Mouse (Mus musculus) megakaryocyte-erythroid progenitor cell, adult 5-6 weeks (primary cell): ENCODE measurements around the gene Rps6. TPM values are rescaled to one million over a fixed set of nuclear protein-coding genes. Genes with fewer than 3 reads are reported as not detected.

Experiments used
- ATAC-seq: replicated peaks from 2 replicates; pipeline ENCODE4 v1.8.0; 2016; ENCODE audit warnings: mild to moderate bottlenecking, inconsistent platforms; ENCODE audit not compliant: severe bottlenecking, poor library complexity, low FRiP score, low TSS enrichment
- total RNA-seq, 2 experiments: library from RNA; stranded (forward) in 1 of 2; stranded (reverse) in 1 of 2; fragments of 200-1000, 215-1000 nt in 1 of 2; fragments of >200 nt in 1 of 2; fragmentation: Nextera tagmentation in 1 of 2; gene quantifications; 2 replicates each; pipeline ENCODE4 v1.2.3; 2014 to 2017

Gene Rps6
- total RNA-seq (2014; fragmentation: Nextera tagmentation), result 3,729 and 3,811 TPM in 2 replicates
- 1,714 and 1,757 TPM in 2 replicates for total RNA-seq (2017)

DNA sequence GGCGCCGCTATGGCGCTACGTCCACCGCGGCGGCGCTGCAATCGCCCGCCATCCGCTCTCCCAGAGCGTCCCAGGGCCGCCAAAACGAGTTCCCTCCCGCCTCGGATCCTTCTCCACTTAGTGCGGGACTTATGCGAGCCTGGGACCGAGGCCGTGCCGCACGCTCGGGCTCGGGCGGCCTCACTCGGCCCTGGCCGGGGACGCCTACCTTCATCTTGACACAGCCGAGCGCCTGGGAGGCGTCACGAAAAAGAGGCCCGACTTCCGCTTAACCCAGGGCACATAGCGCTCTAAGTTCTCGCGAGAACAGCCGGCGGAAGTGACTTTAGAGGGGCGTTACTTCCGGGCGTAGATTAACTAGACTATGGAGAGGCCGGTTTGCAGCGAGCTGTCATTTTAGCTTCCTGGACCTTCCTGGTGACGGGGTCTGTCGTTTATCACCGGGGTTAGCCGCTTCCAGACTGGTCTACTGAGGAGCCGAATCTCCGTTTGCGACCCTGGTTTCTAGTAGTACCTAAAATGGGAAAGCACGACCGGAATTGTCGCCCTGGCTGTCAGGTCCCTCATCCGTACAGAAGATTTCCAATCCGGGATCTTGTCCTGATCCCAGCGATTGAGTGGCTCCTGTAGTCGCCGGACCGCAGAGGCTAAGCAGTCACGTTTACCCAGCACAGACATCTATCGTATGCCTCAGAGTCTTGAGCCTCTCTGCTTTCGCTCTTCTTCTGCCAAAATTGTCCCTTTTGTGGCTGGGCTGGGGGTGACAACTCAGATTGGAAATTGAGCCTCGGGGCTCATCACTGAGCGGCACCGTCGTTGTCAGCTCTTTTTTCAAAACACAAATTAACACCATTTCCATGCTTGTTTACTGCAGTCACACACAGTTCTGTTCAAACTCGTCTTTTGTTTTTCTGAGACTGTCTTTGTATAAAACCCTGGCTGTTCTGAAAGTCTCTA is at the start of gene Rps6:
Gene Rps6, minus strand, starts transcription at position 300 of the 957 bp plus-strand sequence.
- peak; percentile 96 for ATAC-seq

DNA sequence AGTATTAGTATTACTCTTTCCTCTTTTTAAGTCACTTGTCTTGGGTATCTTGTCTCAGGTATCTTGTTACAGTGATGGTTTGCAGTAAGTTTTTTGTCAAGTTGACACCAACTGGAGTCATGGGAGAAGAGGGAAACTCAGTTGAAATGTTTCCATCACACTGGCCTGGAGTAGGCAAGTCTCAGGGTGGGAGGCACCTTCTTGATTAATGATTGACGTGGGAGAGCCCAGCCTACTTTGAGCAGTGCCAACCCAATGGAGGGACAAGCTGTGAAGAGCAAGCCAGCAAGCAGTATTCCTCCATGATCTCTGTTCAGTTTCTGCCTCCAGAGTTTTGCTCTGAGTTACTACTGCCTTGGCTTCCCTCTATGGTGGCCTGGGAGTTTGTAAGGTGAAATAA is 48.7 kb upstream of the Rps6 start:
- ATAC-seq, result no peak

GRCm38 (mm10) chr4:86904969-86905368 is 47.8 kb upstream of the Rps6 start:
- peak; percentile 67; the same call in 1 of the 2 replicates for ATAC-seq

DNA sequence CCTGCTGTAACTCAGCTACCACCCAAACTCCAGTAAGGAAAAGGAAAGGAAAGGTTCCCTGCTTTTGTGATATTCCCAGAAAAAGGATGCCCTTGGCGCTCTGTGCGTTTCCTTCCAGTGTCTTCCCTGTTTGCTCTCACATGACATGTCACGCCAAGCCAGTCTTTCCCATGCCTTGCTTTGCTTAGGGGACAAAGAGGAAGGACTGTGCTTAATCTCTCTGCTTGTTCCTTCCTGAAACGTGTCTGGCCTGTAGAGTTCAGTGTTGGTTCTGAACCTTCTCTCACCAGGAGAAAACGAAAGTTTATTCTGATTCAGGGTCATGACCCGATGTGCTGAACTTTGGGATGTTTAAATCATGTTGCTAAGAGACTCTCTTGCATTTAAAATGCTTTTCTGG is 45.1 kb upstream of the Rps6 start:
- no peak for ATAC-seq

GRCm38 (mm10) chr4:86898791-86899474 is 41.7 kb upstream of the Rps6 start:
- no peak for ATAC-seq

- ATAC-seq, result no peak
Measured at GRCm38 (mm10) chr4:86897411-86897810, 40.2 kb upstream of the Rps6 start.

DNA sequence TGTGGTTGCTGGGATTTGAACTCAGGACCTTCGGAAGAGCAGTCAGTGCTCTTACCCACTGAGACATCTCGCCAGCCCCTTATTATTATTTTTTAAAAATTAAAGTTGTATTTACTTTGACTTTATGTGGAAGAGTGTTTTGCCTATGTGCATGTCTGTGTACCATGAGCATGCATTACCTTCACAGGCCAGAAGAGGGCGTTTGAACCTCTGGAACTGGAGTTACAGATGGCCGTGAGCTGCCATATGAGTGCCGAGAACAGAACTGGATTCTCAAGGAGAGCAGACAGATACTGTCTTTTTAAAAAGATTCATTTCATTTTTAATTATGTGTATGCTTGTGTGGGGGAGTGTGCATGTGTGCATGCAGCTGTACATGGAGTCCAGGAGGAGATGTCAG is 30.7 kb upstream of the Rps6 start:
- ATAC-seq, result no peak

DNA sequence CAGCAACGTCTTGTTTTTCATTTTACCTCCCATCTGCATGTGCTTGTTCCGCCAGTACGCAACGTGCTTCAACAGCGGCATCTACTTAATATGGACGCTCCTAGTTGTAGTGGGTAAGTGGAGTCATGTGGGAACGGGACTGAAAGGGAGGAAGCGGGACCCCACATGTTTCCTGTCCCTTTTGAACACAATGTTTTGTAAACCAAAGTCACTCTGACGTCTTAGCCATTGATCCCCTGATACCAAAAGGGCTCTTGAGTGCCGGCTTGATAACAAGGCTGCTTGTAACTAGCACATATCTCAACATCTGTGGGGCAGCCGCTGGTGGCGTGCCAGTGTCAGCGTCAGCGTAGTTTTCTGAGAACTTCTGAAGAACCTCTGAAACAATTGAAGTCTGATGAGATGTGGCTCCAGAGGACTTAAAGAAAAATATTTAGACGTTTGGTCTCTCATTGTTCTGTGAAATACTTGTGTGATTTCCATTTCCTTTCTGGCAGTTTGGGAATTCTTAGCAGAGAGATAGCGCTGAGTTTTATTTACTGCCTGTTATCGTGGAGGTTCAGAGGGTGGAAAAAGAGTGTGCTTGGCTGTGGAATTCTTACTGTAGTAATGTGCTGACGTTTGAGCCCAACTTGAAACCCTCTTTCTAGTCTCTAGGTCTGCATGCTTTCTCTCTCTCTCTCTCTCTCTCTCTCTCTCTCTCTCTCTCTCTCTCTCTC is 29.1 kb upstream of the Rps6 start:
- peak; percentile 82 for ATAC-seq

DNA sequence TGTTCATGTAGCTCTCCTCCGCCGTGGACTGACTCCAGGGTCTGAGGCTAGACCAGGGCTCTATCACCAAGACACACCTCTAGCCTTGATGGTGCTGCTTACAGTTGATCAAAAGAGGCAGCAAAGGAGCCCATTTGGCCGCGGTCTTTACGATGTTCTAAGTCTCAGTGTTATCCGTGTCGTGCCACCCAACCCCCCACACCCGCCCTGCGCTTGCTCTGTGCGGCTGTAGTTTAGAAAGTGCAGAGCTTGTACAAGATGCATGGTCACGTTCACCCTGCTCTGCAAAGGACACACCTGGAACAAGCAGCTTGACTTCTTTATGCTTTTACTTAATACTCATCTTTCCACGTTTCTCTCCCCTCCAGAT is 28.6 kb upstream of the Rps6 start:
- ATAC-seq, result peak; percentile 71

DNA sequence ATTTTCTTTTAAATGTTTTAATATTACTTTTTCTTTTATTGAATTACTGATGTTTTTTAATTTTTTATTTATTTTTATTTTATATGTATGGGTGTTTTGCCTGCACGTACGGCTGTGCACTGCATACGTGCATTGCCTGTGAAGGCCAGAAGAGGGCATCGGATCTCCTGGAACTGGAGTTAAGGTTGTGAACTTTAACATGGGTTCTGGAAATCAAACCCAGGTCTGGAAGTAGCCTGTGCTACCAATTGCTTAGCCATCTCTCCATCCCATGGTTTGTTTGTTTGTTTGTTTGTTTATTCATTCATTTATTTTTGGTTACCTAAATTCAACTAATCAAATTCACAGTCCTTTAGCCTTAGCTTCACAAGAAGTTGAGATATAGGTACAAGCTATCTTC is 27.7 kb upstream of the Rps6 start:
- ATAC-seq, result peak; percentile 48; the same call in 1 of the 2 replicates

DNA sequence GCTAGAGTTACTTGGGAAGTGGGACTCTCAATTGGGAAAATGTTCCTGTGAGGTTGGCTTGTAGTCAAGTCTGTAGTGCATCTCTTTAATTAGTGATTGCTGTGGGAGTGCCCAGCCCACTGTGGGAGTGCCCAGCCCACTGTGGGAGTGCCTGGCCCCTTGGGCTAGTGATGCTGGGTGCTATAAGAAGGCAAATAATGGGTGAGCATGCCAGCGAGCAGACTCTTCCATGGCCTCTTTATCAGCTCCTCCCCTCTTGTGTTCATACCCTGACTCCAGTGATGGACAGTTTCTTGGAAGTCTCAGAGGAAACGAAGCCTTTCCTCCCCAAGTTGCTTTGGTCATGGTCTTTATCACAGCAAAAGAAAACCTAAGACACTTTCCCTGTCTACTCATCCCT is 25.2 kb upstream of the Rps6 start:
- ATAC-seq, result no peak

- ATAC-seq, result no peak
Measured at GRCm38 (mm10) chr4:86881178-86881577, 24.0 kb upstream of the Rps6 start.

DNA sequence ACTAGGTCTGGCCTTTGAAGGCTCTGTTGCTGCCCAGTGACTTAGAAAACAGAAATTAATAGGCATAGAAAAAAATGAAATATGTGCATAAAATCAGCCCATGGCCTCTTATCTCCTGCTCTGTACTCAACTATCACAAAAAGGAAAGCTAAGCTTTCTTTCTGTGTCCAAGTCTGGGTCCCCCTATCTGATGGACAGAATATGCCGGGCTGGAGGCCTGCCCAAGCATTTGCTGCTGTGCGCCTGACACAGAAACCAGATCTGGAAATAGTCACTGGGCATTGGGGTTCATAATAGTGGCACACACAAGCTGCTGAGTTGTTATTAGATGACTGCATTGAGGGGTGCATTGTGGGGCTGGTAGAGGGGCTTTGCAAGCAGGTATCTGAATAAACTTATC is 22.3 kb upstream of the Rps6 start:
- no peak for ATAC-seq

DNA sequence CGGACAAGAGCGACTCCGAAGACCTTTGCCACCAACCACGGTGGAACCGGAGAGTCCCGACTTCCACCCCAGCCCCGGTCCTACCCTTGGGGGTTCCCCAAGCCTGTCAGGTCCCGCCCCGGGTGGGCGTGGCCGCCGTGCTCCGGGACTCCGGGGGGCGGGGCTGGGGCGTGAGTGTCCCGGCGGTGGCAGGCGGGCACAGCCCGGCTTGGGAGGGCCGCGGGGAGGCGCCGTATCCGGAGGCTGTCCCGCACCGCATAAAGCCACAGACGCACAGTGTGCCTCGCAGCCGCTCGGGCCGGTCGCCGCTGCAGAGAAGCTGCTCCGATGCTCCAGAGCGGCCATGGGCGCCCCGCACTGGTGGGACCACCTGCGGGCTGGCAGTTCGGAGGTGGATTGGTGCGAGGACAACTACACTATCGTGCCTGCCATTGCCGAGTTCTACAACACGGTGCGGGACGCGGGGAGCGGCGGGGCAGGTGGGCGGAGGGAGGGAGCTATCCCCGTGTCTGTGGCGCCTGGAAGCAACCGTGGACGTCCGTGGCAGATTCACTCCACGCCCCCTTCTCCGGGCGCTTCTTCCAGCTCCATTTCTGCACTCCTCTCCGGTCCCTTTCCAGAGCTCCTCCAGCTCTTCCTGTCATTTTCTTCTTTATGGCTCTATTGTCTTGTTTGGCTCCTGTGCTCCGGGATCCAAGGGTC is 17.1 kb upstream of the Rps6 start, which contains the start of gene Acer2:
Gene Acer2, plus strand, starts transcription at position 251 of the 702 bp plus-strand sequence.
- ATAC-seq, result peak; percentile 96

DNA sequence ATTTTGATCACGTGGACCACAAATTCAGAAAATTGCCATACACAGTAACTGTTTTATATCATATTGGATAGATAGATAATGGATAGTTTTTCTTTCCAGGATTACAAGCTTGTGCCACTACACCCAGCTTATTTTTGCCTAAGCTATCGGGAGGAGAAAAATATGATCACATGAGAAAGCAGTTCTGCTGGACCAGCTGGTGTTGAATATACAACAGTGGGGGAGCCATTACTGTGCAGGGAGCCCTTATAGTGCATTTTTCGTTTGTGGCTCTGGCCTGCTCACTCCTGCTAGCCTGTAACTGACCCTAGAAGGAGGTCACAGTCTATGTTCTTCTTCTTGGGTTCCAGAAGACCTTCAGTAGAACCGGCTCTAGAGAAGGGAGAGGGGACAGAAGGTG is 15.9 kb upstream of the Rps6 start:
- ATAC-seq, result no peak

- no peak for ATAC-seq
Measured at GRCm38 (mm10) chr4:86871988-86872387, 14.8 kb upstream of the Rps6 start.

DNA sequence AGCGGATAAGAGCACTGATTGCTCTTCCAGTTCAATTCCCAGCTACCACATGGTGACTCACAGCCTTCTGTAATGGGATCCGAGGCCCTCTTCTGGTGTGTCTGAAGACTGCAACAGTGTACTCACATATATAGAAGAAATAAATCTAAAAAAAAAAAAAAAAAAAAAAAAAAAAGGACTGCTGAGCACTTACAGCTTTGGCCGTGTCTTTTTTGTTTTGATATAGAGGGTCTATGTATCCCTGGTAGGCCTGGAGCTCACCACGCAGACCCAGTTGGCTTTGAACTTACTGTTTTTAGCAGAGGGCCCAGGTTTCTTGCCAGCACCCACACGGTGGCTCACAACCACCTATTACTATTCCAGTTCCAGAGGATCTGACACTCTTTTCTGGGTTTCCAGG is 6.9 kb upstream of the Rps6 start:
- no peak for ATAC-seq

GRCm38 (mm10) chr4:86858070-86858440 is 843 bp upstream of the Rps6 start:
- no peak for ATAC-seq

DNA sequence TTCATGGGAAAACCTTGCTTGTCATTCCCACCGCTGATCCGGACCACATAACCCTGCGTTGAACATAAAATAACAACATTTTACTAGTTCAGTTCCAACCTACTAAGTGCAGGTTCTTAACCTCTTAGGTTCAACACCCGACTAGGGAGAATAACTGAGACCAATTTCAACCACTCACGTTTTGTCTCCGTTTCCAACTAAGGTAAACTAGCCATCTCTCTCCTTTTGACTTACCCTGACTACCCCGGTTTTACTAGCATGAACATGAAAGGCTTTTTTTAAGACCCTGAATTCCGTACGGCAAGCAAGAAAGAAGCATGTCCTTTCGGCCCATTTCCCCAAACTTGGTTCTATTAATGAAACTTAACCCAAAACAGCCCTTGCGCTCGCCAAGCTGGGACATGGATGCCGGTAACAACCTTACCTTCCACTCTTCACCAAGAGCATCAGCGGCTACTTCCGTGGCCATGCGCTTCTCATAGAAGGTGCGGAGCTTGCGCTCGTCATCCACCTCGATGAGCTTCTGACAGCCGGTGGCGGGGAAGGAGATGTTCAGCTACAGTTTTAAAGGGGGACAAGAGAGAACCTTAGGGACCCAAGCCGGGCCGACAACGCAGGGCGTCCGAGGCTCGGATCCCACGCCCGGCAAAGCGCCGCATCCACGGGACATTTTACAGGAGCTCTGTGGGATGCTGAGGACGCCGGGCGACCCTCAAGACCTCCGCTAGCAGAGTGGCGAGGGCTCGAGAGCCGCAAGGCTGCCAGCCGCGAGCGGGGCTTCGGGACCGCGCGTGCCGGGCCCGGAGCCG is 704 bp downstream of the Rps6 start:
- no peak for ATAC-seq
